Mouse (Mus musculus) retina, postnatal 7 days (tissue): ENCODE results near the gene Itgb3.
"Not testable (repeated sequence)": the region's sequence is repeated elsewhere in the genome, so short reads cannot be mapped to it uniquely, and the experiment has no call there.

Source experiments
- DNase-seq: peaks from one replicate; pipeline ENCODE4 v3.0.0-alpha.2; 2012; ENCODE audit warnings: low read depth, low spot score

Itgb3 gene

GRCm38 (mm10) chr11:104607491-104608245 lies at the start of gene Itgb3:
Gene Itgb3, plus strand, starts transcription at chr11:104608000.
- peak; percentile 53 for DNase-seq

GRCm38 (mm10) chr11:104558065-104558464 lies 49.7 kb upstream of the Itgb3 start:
- no peak for DNase-seq

- DNase-seq, result no peak
Measured at GRCm38 (mm10) chr11:104558651-104559403, 49.0 kb upstream of the Itgb3 start.

GRCm38 (mm10) chr11:104560971-104561370 lies 46.8 kb upstream of the Itgb3 start:
- DNase-seq, result no peak

- DNase-seq, result no peak
Measured at GRCm38 (mm10) chr11:104563496-104563895, 44.3 kb upstream of the Itgb3 start.

- DNase-seq, result no peak
Measured at GRCm38 (mm10) chr11:104565172-104565571, 42.6 kb upstream of the Itgb3 start.

- no peak for DNase-seq
Measured at GRCm38 (mm10) chr11:104566097-104566496, 41.7 kb upstream of the Itgb3 start.

GRCm38 (mm10) chr11:104566796-104567195 lies 41.0 kb upstream of the Itgb3 start:
- DNase-seq, result no peak

GRCm38 (mm10) chr11:104567736-104568135 lies 40.1 kb upstream of the Itgb3 start:
- no peak for DNase-seq

- DNase-seq, result no peak
Measured at GRCm38 (mm10) chr11:104568326-104568725, 39.5 kb upstream of the Itgb3 start.

- DNase-seq, result not testable (repeated sequence)
Measured at GRCm38 (mm10) chr11:104570515-104570914, 37.3 kb upstream of the Itgb3 start.

- not testable (repeated sequence) for DNase-seq
Measured at GRCm38 (mm10) chr11:104571373-104571772, 36.4 kb upstream of the Itgb3 start.

GRCm38 (mm10) chr11:104572091-104572490 lies 35.7 kb upstream of the Itgb3 start:
- no peak for DNase-seq

- DNase-seq, result no peak
Measured at GRCm38 (mm10) chr11:104572566-104572965, 35.2 kb upstream of the Itgb3 start.

GRCm38 (mm10) chr11:104576772-104577612 lies 30.8 kb upstream of the Itgb3 start:
- no peak for DNase-seq

- DNase-seq, result no peak
Measured at GRCm38 (mm10) chr11:104578074-104578473, 29.7 kb upstream of the Itgb3 start.

- no peak for DNase-seq
Measured at GRCm38 (mm10) chr11:104579084-104579483, 28.7 kb upstream of the Itgb3 start.

GRCm38 (mm10) chr11:104579575-104579974 lies 28.2 kb upstream of the Itgb3 start:
- no peak for DNase-seq

GRCm38 (mm10) chr11:104580091-104580490 lies 27.7 kb upstream of the Itgb3 start:
- no peak for DNase-seq

- DNase-seq, result no peak
Measured at GRCm38 (mm10) chr11:104580606-104581005, 27.2 kb upstream of the Itgb3 start.

- DNase-seq, result no peak
Measured at GRCm38 (mm10) chr11:104581446-104582307, 26.1 kb upstream of the Itgb3 start.
